In the genomic region with DNA sequence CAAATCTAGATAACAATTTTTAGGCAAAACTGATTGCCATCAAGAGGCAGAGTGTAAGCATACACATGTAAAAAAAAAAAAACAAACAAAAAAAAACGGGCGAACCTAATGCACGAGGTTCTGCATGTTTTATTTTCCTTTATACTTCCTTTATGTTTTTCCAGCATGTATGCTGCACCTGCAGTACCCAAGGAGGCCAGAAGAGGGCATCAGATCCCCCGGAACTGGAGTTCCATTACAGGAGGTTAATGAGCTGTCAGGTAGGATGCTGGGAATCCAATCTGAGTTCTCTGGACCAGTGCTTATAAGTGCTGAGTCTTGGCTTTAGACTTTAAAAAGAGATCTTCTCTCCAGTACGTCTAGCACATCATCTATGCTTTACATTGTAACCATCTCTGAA, we compare ENCODE assay signal across 9 mouse cellular contexts.
A peak's percentile ranks its signal among the peaks of the same experiment; 100 is the strongest.
DNase-seq lines count a peak whose midpoint lies in the region; ATAC-seq and TF ChIP-seq lines count a peak whose summit lies in the region.
"Had no signal": no experiment of that assay in that cellular context is flagged by ENCODE, and none has a peak within 500 bp of the region (broad histone marks: within the 10 kb centered on the region; RNA-seq: fewer than 3 reads in every experiment).

No protein-coding gene starts in this region.

- no peaks in the 10 kb centered on the region for H3K9me3 ChIP-seq in heart, postnatal 0 days (replicated peaks; ENCODE audit: control insufficient read depth, low read length)
- H3K9me3 ChIP-seq in forebrain, embryonic 12.5 days = no peaks in the 10 kb centered on the region
- H3K9me3 ChIP-seq: liver, embryonic 15.5 days had no signal

- 56% methylated on average over 5 of the region's 5 CpGs for WGBS in heart, postnatal 0 days
- 47% methylated on average over 5 of the region's 5 CpGs for WGBS in lung, adult 2 months
- 65% methylated on average over 5 of the region's 5 CpGs for WGBS in forebrain, embryonic 12.5 days

- no peaks in the 10 kb centered on the region for H3K36me3 ChIP-seq in heart, postnatal 0 days (replicated peaks; ENCODE audit: control insufficient read depth, insufficient read depth, low read length)
- no peaks in the 10 kb centered on the region for H3K36me3 ChIP-seq in forebrain, embryonic 12.5 days (replicated peaks)
- H3K36me3 ChIP-seq: liver, embryonic 15.5 days had no signal

- peak; percentile 54 for TF ChIP-seq CTCF in heart, postnatal 0 days (IDR thresholded peaks at IDR 0.05; ENCODE audit: low read depth)
- TF ChIP-seq CTCF in lung, adult 2 months (IDR thresholded peaks at IDR 0.05; ENCODE audit: insufficient read depth, low read length) = peak; percentile 48

- H3K4me2 ChIP-seq in heart, postnatal 0 days (ENCODE audit: low read depth, low read length) = no peak overlapping the region
- H3K4me2 ChIP-seq in forebrain, embryonic 12.5 days = no peak overlapping the region
- H3K4me2 ChIP-seq: liver, embryonic 15.5 days had no signal

- H3K4me3 ChIP-seq in heart, postnatal 0 days (ENCODE audit: low read depth, low read length) = no peak overlapping the region
- no peak overlapping the region for H3K4me3 ChIP-seq in lung, adult 2 months (replicated peaks; ENCODE audit: extremely low read depth, low read depth, low read length)
- H3K4me3 ChIP-seq in forebrain, embryonic 12.5 days (replicated peaks) = no peak overlapping the region
- H3K4me3 ChIP-seq: liver, embryonic 15.5 days had no signal

- H3K27ac ChIP-seq in heart, postnatal 0 days (ENCODE audit: low read depth) = no peak overlapping the region
- no peak overlapping the region for H3K27ac ChIP-seq in forebrain, embryonic 12.5 days
- H3K27ac ChIP-seq: liver, embryonic 15.5 days had no signal

- no peak overlapping the region for H3K9ac ChIP-seq in heart, postnatal 0 days (replicated peaks; ENCODE audit: low read depth, low read length)
- H3K9ac ChIP-seq in forebrain, embryonic 12.5 days = no peak overlapping the region
- H3K9ac ChIP-seq: liver, embryonic 15.5 days had no signal

- ATAC-seq in heart, postnatal 0 days (ENCODE audit: insufficient read depth, low read depth) = no peak
- ATAC-seq in forebrain, embryonic 12.5 days (ENCODE audit: low FRiP score) = no peak
- ATAC-seq in megakaryocyte, adult 5-6 weeks (ENCODE audit: poor library complexity, severe bottlenecking) = no peak

- TF ChIP-seq EP300 in heart, postnatal 0 days (IDR thresholded peaks at IDR 0.05; ENCODE audit: low read depth) = no peak

- TF ChIP-seq POLR2A in lung, adult 2 months (IDR thresholded peaks at IDR 0.05; ENCODE audit: borderline replicate concordance, extremely low read depth, low read depth, low read length) = no peak

- no peak for DNase-seq in heart, postnatal 0 days (ENCODE audit: low spot score)
- DNase-seq in heart, adult 9 months (ENCODE audit: low spot score in 2 of 2) = no peak
- peak; percentile 19 for DNase-seq in retina, postnatal 1 day
- no peak for DNase-seq in retina, embryonic 14.5 days (ENCODE audit: low spot score)
- DNase-seq in c-Kit-positive CD71-positive TER-119-positive erythroid progenitor cells, embryonic 14.5 days (ENCODE audit: low spot score) = peak; percentile 0
- peak; percentile 7 for DNase-seq in lung, adult 2 months

- H3K27me3 ChIP-seq in heart, postnatal 0 days (ENCODE audit: control insufficient read depth, insufficient read depth, low read length) = no peaks in the 10 kb centered on the region
- no peaks in the 10 kb centered on the region for H3K27me3 ChIP-seq in forebrain, embryonic 12.5 days
- H3K27me3 ChIP-seq: liver, embryonic 15.5 days had no signal

- H3K4me1 ChIP-seq in heart, postnatal 0 days (ENCODE audit: control insufficient read depth, insufficient read depth) = no peaks in the 10 kb centered on the region
- H3K4me1 ChIP-seq in lung, adult 2 months (ENCODE audit: control insufficient read depth, insufficient read depth, low read length) = no peaks in the 10 kb centered on the region
- peaks cover 5% of the 10 kb centered on the region; the same call in 1 of the 2 replicates for H3K4me1 ChIP-seq in forebrain, embryonic 12.5 days
- H3K4me1 ChIP-seq: liver, embryonic 15.5 days had no signal

Comparison
In these comparisons a context has a peak if more than half of its experiments do, and no peak if none do; other contexts are left out.
1. DNase-seq: peak in retina, postnatal 1 day (single experiment), c-Kit-positive CD71-positive TER-119-positive erythroid progenitor cells, embryonic 14.5 days (single experiment) and lung, adult 2 months (single experiment); none in heart, postnatal 0 days (single experiment), heart, adult 9 months (0 of 2) and retina, embryonic 14.5 days (single experiment).